Mouse (Mus musculus): ENCODE measurements around the gene Etl4. TPM values are rescaled to one million over a fixed set of nuclear protein-coding genes. Genes with fewer than 3 reads are reported as not detected.

Gene Etl4
- total RNA-seq, 2 experiments from 2014 or later = 138 to 142 TPM

DNA sequence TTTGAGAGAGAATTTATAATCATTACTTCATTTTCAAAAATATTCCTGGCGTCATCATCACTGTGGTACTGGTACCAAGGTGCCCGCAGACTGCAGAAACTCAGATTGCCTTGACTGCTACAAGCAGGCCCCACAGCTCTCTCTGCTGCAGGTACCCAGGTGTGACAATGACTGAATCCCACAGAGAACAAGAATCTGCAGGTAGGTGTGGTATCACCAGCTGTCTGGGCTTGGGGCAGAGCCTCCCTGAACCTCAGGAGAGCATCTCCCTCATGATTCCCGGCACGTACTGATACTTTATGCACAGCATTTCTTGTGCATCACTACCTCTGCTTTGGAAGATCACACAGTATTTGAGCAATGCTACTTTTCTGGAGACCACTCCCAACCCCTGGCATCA, 526.0 kb downstream of the Etl4 start:
- Histone ChIP-seq H3K4me3 (no peak overlapping the region), H3K27ac (no peak overlapping the region)
- TF ChIP-seq CTCF (IDR thresholded peaks at IDR 0.05) = no peak
- DNase-seq (ENCODE audit: extremely low spot score in 1 of 2, low spot score in 2 of 2) = no peak
- intact Hi-C loops (cut with DNase I) = no loop called here

DNA sequence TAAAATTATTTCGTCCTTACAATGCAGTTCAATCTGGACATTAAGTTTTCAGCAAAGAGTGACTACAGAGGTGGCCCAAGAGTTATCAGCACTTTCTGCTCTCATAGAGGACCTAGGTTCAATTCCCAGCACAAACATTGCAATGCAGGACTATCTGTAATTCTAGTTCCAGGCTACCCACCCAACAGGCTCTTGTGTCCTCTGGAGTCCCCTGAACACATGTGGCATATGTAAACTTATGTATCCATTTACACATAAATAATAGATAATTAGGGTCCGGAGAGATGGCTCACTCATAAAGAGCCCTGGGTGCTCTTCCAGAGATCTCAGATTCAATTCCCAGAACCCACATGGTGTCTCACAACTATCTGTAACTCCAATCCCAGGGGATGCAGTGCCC, 533.2 kb downstream of the Etl4 start:
- H3K27ac ChIP-seq = no peak overlapping the region
- intact Hi-C loops (cut with DNase I) = no loop called here
- no peak for DNase-seq (ENCODE audit: extremely low spot score in 1 of 2, low spot score in 2 of 2)
- TF ChIP-seq CTCF (IDR thresholded peaks at IDR 0.05) = no peak
- no peak overlapping the region for H3K4me3 ChIP-seq

DNA sequence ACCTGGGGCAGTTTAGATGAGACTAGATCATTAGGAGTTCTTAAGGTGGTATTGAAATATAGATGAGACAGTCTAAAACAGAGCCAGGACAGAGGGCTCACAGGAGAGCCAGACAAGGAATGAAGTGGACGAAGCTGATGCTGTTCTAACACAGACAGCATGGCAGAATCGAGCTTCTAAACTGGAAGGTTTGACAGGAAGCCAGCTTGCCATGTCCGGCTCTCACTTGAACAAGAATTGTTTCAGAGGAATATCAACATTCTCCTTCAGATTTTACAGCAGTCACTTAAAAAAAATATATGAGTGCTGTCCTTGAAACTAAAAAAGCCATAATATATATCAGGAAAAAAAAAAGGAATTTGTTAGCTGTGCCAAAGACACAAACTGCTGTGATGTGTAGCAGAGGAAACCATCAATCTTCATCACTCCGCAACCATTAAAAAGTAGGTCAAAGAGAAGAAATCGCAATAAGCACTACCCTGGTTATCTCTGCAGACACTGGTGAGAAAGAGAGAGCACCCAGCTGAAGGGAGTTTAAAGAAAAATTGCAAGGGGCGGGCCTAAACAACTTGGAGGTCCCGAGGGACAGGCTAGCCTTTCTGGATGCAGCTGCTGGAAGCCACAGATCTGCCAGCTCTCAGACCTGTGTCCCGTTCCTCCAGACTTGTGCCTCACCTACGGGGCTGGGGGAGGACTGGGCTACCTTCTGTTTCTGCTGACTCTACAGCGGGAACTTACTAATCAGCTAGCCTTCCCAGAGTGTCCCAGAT, 534.3 kb downstream of the Etl4 start:
- DNase-seq (ENCODE audit: extremely low spot score in 1 of 2, low spot score in 2 of 2) = no peak
- intact Hi-C loops (cut with DNase I) = no loop called here
- TF ChIP-seq CTCF (IDR thresholded peaks at IDR 0.05) = no peak
- Histone ChIP-seq H3K4me3 (no peak overlapping the region), H3K27ac (no peak overlapping the region)

DNA sequence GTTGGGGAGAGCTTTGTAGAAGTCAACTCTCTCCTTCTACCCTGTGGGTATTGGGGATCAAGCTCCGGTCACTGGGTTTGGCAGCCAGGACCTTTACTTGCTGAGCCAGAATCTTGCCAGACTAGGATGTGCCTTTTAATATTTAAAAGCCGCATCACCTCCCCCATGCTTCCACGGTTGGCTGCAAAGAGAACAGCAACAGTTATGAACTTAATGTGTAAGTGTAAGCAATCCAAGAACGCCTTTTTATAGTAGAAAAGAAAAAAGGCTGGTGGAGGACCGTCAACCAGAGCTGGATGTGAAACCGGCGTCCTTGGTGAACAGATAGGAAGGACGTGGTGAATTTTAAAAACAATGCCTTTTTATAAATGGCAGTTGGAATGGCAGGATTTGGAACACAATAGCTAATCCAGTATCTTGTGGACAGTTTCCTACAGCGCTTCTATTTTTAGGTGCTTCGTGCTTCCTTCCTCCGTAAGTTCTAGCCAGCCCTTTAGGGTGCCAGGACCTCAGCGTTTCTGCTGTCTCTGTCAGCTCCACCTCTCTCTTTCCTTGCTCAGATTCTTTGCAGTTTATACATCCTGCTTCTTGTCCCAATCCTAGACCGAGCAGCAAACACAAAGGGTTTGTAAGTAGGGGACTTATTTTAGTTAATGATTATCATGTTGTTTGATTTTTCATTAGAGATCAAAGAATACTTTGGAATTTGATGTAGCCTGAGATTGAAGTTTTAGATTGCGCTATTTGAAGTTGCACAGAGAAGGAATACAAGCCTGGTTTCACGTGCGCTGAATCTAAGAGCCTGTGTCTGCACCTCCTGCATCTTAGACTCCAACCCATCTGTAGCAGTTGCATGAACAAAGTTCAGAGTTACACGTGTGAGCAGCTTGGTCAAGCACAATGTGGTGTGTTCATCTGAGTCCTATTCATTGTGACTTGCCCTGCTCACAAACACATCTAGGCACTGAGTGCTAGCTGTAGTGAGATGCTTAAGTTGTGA, 535.9 kb downstream of the Etl4 start:
- Histone ChIP-seq H3K27ac (no peak overlapping the region), H3K4me3 (no peak overlapping the region)
- intact Hi-C loops (cut with DNase I) = no loop called here
- no peak for DNase-seq (ENCODE audit: extremely low spot score in 1 of 2, low spot score in 2 of 2)
- TF ChIP-seq CTCF (IDR thresholded peaks at IDR 0.05) = no peak

DNA sequence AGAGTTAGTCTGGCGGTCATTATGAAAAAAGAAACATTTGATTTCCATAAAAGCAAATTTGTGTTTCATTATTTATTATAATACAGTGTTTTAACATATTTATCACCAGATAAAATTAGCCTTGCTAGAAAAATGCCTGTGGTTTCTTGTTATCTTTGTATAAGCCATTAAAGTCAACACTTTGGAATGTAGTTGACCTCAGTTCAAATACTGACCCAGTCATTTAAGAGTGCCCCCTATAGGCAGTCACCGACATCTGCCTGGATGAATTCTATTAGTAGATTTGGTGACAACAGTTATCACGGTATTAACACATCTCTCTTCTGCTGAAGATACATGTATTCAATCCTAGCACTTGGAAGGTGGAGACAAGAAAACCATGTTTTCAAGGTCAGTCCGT, 536.6 kb downstream of the Etl4 start:
- intact Hi-C loops (cut with DNase I) = no loop called here
- Histone ChIP-seq H3K27ac (no peak overlapping the region), H3K4me3 (no peak overlapping the region)
- no peak for DNase-seq (ENCODE audit: extremely low spot score in 1 of 2, low spot score in 2 of 2)
- peak; percentile 22 for TF ChIP-seq CTCF (IDR thresholded peaks at IDR 0.05)

DNA sequence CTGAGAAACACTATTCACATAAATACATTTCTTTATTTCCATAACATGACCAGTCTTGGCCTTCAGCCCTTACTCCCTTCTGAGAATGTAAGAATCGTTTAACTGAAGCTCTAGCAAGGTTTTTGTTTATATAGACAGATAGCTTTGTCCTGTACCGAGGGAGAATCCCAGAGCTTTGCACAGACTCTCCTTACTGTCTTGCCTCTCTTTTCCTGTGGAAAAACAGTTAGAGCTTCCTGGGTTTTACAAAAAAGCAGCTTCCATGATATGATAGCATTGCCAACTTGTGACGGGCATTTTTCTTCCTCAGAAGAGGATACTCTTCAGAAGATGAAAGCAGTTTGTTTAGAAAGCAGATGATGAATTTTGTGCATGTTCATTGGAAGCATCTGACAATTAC, 541.4 kb downstream of the Etl4 start:
- DNase-seq (ENCODE audit: extremely low spot score in 1 of 2, low spot score in 2 of 2) = no peak

DNA sequence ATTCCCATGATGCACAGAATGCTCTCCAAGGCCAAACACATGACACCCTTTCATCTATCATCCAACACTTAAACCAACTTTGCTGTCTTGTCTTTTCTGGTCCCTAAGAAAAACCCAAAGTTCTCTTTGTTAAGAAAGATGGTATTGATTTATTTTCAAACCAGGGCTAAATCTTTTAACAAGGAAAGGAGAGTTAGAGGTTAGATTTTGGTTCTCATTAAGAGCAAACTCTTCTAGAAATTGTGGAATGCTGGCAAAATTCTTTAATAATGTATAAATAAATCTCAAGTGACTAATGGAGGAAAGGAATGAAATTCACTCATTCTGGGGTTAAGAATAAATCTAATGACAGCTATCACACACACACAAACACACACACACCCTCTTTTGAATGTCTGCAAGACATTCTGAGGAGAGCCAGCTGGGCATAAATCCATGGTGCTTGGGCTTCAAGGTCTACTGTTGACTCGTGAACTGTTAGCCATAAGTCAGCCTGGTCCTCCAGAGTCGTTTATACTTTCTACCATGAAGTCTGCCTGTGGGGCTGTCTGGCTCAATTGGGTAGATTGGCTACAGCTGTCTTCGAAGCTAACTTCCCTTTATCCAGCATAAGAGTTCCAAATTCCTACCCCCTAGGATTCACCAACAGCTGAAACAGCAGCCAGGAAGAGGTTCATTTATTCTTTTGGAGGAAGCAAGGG, 544.1 kb downstream of the Etl4 start:
- no peak for DNase-seq (ENCODE audit: extremely low spot score in 1 of 2, low spot score in 2 of 2)
- no peak for TF ChIP-seq CTCF (IDR thresholded peaks at IDR 0.05)
- intact Hi-C loops (cut with DNase I) = no loop called here
- Histone ChIP-seq H3K4me3 (no peak overlapping the region), H3K27ac (no peak overlapping the region)

More for the DNA sequence above, 541.4 kb downstream of the Etl4 start:
- no peak for TF ChIP-seq CTCF (IDR thresholded peaks at IDR 0.05)
- no peak overlapping the region for H3K4me3 ChIP-seq
- H3K27ac ChIP-seq = no peak overlapping the region
- intact Hi-C loops (cut with DNase I) = no loop called here

DNA sequence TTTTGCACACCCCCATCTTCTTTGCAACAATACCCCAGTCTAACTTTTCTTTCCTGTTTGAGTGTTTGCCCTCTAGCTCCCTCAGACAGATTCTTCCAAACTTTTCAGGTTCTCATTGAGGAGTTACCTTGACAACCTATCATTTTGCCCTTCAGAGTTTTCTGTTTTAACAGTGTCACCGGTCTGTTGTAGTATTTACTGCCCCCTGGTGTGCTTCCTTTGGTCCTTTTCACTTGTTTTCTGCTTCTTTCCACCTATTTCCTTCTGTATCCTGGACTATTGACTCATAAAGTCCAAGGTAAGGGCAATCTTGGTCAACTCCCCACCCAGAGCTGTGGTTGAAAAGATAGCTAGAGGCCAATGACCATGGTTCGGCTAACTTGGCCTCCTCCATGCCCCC, 569.6 kb downstream of the Etl4 start:
- no peak overlapping the region for H3K27ac ChIP-seq
- no peak for DNase-seq (ENCODE audit: extremely low spot score in 1 of 2, low spot score in 2 of 2)
- no peak for TF ChIP-seq CTCF (IDR thresholded peaks at IDR 0.05)
- intact Hi-C loops (cut with DNase I) = no loop called here
- no peak overlapping the region for H3K4me3 ChIP-seq

DNA sequence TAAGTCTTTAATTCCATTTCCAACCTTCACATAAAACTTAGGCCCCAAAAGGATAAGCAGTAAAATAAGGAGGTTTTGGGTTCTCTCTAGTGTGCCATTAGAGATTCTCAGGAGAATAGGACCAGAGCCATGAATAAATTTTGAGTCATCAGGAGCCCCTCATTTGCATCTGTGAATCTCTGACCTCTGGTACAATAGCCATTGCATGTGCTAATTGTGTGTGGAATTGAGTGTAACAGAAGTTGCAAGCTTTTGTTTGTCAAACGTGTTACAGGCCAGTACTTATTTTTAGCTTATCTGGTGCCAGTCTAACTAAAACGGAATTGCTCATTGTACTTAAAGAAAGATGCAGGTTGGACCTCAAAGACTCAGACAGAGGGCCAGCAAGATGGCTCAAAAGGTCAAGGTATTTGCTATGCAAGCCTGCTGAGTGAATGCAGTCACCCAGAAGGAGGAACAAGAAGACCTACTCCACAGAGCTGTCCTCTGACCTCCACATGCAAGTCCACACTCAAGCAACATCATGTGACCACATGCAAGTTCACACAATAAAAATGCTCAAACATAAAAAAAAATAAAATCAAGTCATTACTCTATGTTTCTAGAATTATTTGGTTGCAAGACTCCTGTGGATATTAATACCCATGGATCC, 576.7 kb downstream of the Etl4 start:
- no peak for TF ChIP-seq CTCF (IDR thresholded peaks at IDR 0.05)
- H3K4me3 ChIP-seq = no peak overlapping the region
- intact Hi-C loops (cut with DNase I) = no loop called here
- H3K27ac ChIP-seq = no peak overlapping the region
- no peak for DNase-seq (ENCODE audit: extremely low spot score in 1 of 2, low spot score in 2 of 2)

DNA sequence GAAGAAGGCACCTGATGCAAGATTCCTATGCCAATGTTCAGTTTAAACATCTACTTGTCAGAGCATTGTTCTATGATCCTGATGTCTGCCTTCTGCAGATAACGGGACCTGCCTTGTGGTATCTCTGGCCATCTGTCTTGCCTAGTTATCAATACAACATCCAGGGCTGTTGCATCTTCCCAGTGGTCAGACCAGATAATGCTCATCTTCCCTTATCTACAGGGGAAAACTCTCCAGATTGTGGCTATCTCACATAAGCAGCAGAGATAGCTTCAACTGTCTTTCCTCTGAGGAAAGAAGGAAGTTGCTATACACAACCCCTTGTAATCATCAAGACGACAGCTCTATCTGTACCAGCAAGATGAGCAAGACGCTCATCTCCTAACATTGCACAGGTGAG, 579.5 kb downstream of the Etl4 start:
- no peak for DNase-seq (ENCODE audit: extremely low spot score in 1 of 2, low spot score in 2 of 2)
- no peak for TF ChIP-seq CTCF (IDR thresholded peaks at IDR 0.05)
- intact Hi-C loops (cut with DNase I) = no loop called here

DNA sequence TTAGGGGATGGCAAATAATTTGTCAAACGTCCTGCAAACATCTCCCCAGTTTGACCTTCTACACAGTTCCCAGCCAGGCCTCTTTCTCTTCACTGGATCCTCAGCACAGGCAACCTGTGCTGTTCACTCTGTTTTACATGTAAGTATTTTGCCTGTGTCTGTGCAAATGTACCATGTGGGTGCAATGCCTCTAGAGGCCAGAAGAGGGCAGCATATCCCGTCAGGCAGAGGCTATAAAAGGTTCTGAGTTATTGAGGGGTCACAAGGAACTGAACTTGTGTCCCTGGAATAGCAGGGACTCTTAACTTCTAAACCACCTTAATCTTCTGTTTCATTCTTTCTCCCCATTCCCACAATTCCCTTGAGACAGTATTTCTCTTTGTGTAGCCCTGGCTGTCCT, 582.5 kb downstream of the Etl4 start:
- intact Hi-C loops (cut with DNase I) = loop anchor here (10.0 kb wide), 1 partner anchor 777 kb away; no protein-coding TSS in a partner anchor
- TF ChIP-seq CTCF (IDR thresholded peaks at IDR 0.05) = peak; percentile 42
- no peak for DNase-seq (ENCODE audit: extremely low spot score in 1 of 2, low spot score in 2 of 2)
- Histone ChIP-seq H3K4me3 (no peak overlapping the region), H3K27ac (no peak overlapping the region)

More for the DNA sequence above, 579.5 kb downstream of the Etl4 start:
- Histone ChIP-seq H3K4me3 (no peak overlapping the region), H3K27ac (no peak overlapping the region)

Data from left cerebral cortex, adult 2 months (tissue).